Comparison of ENCODE assay signal across 21 mouse cellular contexts in the genomic region with DNA sequence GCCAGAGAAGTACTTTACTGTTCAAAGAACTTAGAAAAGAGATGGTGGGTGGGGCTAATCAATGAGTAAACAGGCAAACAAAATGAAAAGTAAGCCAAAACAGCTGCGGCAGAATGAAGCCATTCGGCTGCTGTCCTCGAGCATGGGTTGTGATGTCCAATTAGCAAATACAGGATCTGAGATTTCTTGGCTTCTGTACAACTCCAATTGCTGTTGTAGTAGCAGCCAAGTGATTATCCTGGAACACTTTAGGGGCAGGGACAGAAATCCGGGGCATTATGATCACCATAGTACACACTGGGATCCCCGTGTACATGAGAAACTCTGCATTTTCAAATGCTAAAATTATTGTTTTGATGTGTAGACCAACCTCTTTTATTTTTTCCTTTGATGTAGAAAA. TPM values are rescaled to one million over a fixed set of nuclear protein-coding genes. Genes with fewer than 3 reads are reported as not detected.
DNase-seq lines count a peak whose midpoint lies in the region; ATAC-seq and TF ChIP-seq lines count a peak whose summit lies in the region.
"Had no signal": no experiment of that assay in that cellular context is flagged by ENCODE, and none has a peak within 500 bp of the region (broad histone marks: within the 10 kb centered on the region; RNA-seq: fewer than 3 reads in every experiment).

No protein-coding gene starts in this region.

- H3K4me3 ChIP-seq in hindbrain, postnatal 0 days (ENCODE audit: low read length), result no peak overlapping the region
- H3K4me3 ChIP-seq in hindbrain, embryonic 11.5 days (ENCODE audit: low read depth, low read length), result no peak overlapping the region
- no peak overlapping the region for H3K4me3 ChIP-seq in forebrain, embryonic 14.5 days (ENCODE audit: low read depth, low read length)
- no peak overlapping the region for H3K4me3 ChIP-seq in forebrain, postnatal 0 days (ENCODE audit: low read depth, low read length)
- H3K4me3 ChIP-seq: hindbrain, embryonic 13.5 days had no signal

- WGBS in hindbrain, postnatal 0 days, result 65% methylated on average over 5 of the region's 5 CpGs
- WGBS in hindbrain, embryonic 11.5 days, result 96% methylated on average over 5 of the region's 5 CpGs
- WGBS in forebrain, embryonic 14.5 days, result 24% methylated on average over 5 of the region's 5 CpGs
- WGBS in forebrain, postnatal 0 days, result 29% methylated on average over 5 of the region's 5 CpGs

- no peak for TF ChIP-seq POLR2A in brain, embryonic 14.5 days (IDR thresholded peaks at IDR 0.05; ENCODE audit: borderline replicate concordance, extremely low read depth, insufficient read depth, insufficient read length, poor library complexity, severe bottlenecking)

- H3K9ac ChIP-seq in hindbrain, postnatal 0 days (replicated peaks; ENCODE audit: low read length), result no peak overlapping the region
- no peak overlapping the region for H3K9ac ChIP-seq in hindbrain, embryonic 11.5 days (ENCODE audit: low read depth, low read length)
- H3K9ac ChIP-seq in forebrain, embryonic 14.5 days (ENCODE audit: low read length), result no peak overlapping the region
- no peak overlapping the region for H3K9ac ChIP-seq in forebrain, postnatal 0 days
- H3K9ac ChIP-seq: hindbrain, embryonic 13.5 days had no signal

- DNase-seq in hindbrain, postnatal 0 days (ENCODE audit: low spot score), result peak; percentile 24
- DNase-seq in hindbrain, embryonic 11.5 days (ENCODE audit: low spot score), result no peak
- peak; percentile 84 for DNase-seq in brain, embryonic 14.5 days (ENCODE audit: low read depth)
- DNase-seq in forebrain, embryonic 14.5 days (ENCODE audit: low spot score), result peak; percentile 80
- DNase-seq in forebrain, postnatal 0 days, result peak; percentile 5
- no peak for DNase-seq in cerebellum, postnatal 10 days
- DNase-seq: adrenal gland, adult 2 months; adrenal gland, postnatal 14 days; cerebellum, adult 11-12 months; cerebellum, adult 8-10 months; cerebellum, postnatal 14 days; gastrocnemius, postnatal 14 days; heart, adult 11 months; kidney, adult 18-20 months had no signal

- ATAC-seq in hindbrain, postnatal 0 days, result no peak
- no peak for ATAC-seq in hindbrain, embryonic 11.5 days (ENCODE audit: low FRiP score)
- ATAC-seq in forebrain, embryonic 14.5 days, result peak; percentile 73; the same call in 1 of the 2 replicates
- ATAC-seq in forebrain, postnatal 0 days, result no peak
- ATAC-seq in erythroid progenitor cell, adult 5-6 weeks (replicated peaks; ENCODE audit: low FRiP score, poor library complexity, severe bottlenecking), result no peak
- ATAC-seq: CD4-positive, CD25-positive, alpha-beta regulatory T cell, adult 4 months; hindbrain, embryonic 16.5 days; inflammation-experienced regulatory T-cells, adult 6 months; intestine, embryonic 16.5 days had no signal

- no peak overlapping the region for H3K27ac ChIP-seq in hindbrain, postnatal 0 days
- no peak overlapping the region for H3K27ac ChIP-seq in hindbrain, embryonic 11.5 days (ENCODE audit: low read depth, low read length)
- H3K27ac ChIP-seq in forebrain, embryonic 14.5 days (ENCODE audit: low read depth, low read length), result no peak overlapping the region
- no peak overlapping the region for H3K27ac ChIP-seq in forebrain, postnatal 0 days (ENCODE audit: low read depth, low read length)
- H3K27ac ChIP-seq: hindbrain, embryonic 13.5 days had no signal

- TF ChIP-seq CTCF in hindbrain, postnatal 0 days (IDR thresholded peaks at IDR 0.05; ENCODE audit: low read depth), result no peak
- no peak for TF ChIP-seq CTCF in brain, embryonic 14.5 days (IDR thresholded peaks at IDR 0.05; ENCODE audit: borderline replicate concordance, extremely low read depth, insufficient read depth, insufficient read length)
- no peak for TF ChIP-seq CTCF in forebrain, postnatal 0 days (IDR thresholded peaks at IDR 0.05; ENCODE audit: low read depth)

- H3K4me1 ChIP-seq in hindbrain, postnatal 0 days (ENCODE audit: insufficient read depth, low read length), result no peaks in the 10 kb centered on the region
- no peaks in the 10 kb centered on the region for H3K4me1 ChIP-seq in hindbrain, embryonic 11.5 days (replicated peaks; ENCODE audit: control insufficient read depth, insufficient read depth, low read length)
- no peaks in the 10 kb centered on the region for H3K4me1 ChIP-seq in forebrain, embryonic 14.5 days (ENCODE audit: control insufficient read depth, insufficient read depth, low read length)
- no peaks in the 10 kb centered on the region for H3K4me1 ChIP-seq in forebrain, postnatal 0 days (ENCODE audit: insufficient read depth)
- H3K4me1 ChIP-seq: hindbrain, embryonic 13.5 days had no signal

- no peaks in the 10 kb centered on the region for H3K36me3 ChIP-seq in hindbrain, postnatal 0 days (ENCODE audit: insufficient read depth, low read length)
- no peaks in the 10 kb centered on the region for H3K36me3 ChIP-seq in hindbrain, embryonic 11.5 days (ENCODE audit: control insufficient read depth, insufficient read depth, low read length)
- no peaks in the 10 kb centered on the region for H3K36me3 ChIP-seq in forebrain, embryonic 14.5 days (ENCODE audit: control insufficient read depth, insufficient read depth, low read length)
- H3K36me3 ChIP-seq in forebrain, postnatal 0 days (ENCODE audit: insufficient read depth), result no peaks in the 10 kb centered on the region
- H3K36me3 ChIP-seq: hindbrain, embryonic 13.5 days had no signal

- H3K4me2 ChIP-seq in hindbrain, postnatal 0 days (ENCODE audit: low read depth, low read length), result no peak overlapping the region
- H3K4me2 ChIP-seq in hindbrain, embryonic 11.5 days (replicated peaks; ENCODE audit: low read depth, low read length), result no peak overlapping the region
- H3K4me2 ChIP-seq in forebrain, embryonic 14.5 days (ENCODE audit: low read length), result no peak overlapping the region
- H3K4me2 ChIP-seq in forebrain, postnatal 0 days (ENCODE audit: low read depth), result no peak overlapping the region
- H3K4me2 ChIP-seq: heart, embryonic 11.5 days; hindbrain, embryonic 13.5 days had no signal

- no peaks in the 10 kb centered on the region for H3K9me3 ChIP-seq in hindbrain, postnatal 0 days (ENCODE audit: low read length)
- no peaks in the 10 kb centered on the region for H3K9me3 ChIP-seq in hindbrain, embryonic 11.5 days (ENCODE audit: control insufficient read depth, low read length)
- H3K9me3 ChIP-seq in forebrain, embryonic 14.5 days (replicated peaks; ENCODE audit: control insufficient read depth, low read length), result no peaks in the 10 kb centered on the region
- no peaks in the 10 kb centered on the region for H3K9me3 ChIP-seq in forebrain, postnatal 0 days (ENCODE audit: low read length)
- H3K9me3 ChIP-seq: hindbrain, embryonic 13.5 days had no signal

- H3K27me3 ChIP-seq in hindbrain, postnatal 0 days (ENCODE audit: insufficient read depth, low read length), result no peaks in the 10 kb centered on the region
- no peaks in the 10 kb centered on the region for H3K27me3 ChIP-seq in hindbrain, embryonic 11.5 days (ENCODE audit: control insufficient read depth, insufficient read depth, low read length)
- H3K27me3 ChIP-seq in forebrain, embryonic 14.5 days (replicated peaks; ENCODE audit: control insufficient read depth, insufficient read depth, low read length), result no peaks in the 10 kb centered on the region
- no peaks in the 10 kb centered on the region for H3K27me3 ChIP-seq in forebrain, postnatal 0 days (ENCODE audit: insufficient read depth, low read length)
- H3K27me3 ChIP-seq: hindbrain, embryonic 13.5 days had no signal

RNA-seq across cellular contexts. Expression of a gene that starts 11.5 kb away (rescaled TPM):
- 41.7 and 51.4 TPM in 2 replicates for total RNA-seq in hindbrain, postnatal 0 days (2014; rRNA removed)
- polyA plus RNA-seq in hindbrain, postnatal 0 days (2015; fragmentation: Nextera tagmentation; extraction: Ambion mirVana), result 6.8 and 8.2 TPM in 2 replicates
- 6.1 and 7.6 TPM in 2 replicates for polyA plus RNA-seq in hindbrain, embryonic 11.5 days (2014; fragmentation: Nextera tagmentation; extraction: Ambion mirVana)
- 12.4 and 21.0 TPM in 2 replicates for polyA plus RNA-seq in brain, embryonic 14.5 days (2012; rRNA removed)
- polyA plus RNA-seq in forebrain, embryonic 14.5 days (2014; fragmentation: Nextera tagmentation; extraction: Ambion mirVana), result 5.8 and 8.0 TPM in 2 replicates
- total RNA-seq in forebrain, postnatal 0 days (2014; rRNA removed), result 38.2 and 46.0 TPM in 2 replicates
- polyA plus RNA-seq in forebrain, postnatal 0 days (2015; fragmentation: Nextera tagmentation; extraction: Ambion mirVana), result 4.4 and 6.3 TPM in 2 replicates
- 22.3 and 27.7 TPM in 2 replicates for total RNA-seq in erythroid progenitor cell, adult 5-6 weeks (2015; ENCODE audit: low replicate concordance)
- 12.1 and 19.2 TPM in 2 replicates for total RNA-seq in erythroid progenitor cell, adult 5-6 weeks (2017; ENCODE audit: low replicate concordance)

Comparison
In these comparisons a context has a peak if more than half of its experiments do, and no peak if none do; other contexts are left out.
1. DNase-seq: peak in hindbrain, postnatal 0 days (single experiment), brain, embryonic 14.5 days (single experiment), forebrain, embryonic 14.5 days (single experiment) and forebrain, postnatal 0 days (single experiment); none in hindbrain, embryonic 11.5 days (single experiment) and cerebellum, postnatal 10 days (0 of 2).